Mouse (Mus musculus): ENCODE measurements around the gene Tbc1d7. TPM values are rescaled to one million over a fixed set of nuclear protein-coding genes. Genes with fewer than 3 reads are reported as not detected.

Gene Tbc1d7
- polyA plus RNA-seq, 1 experiment from 2014 or later, result 12.9 TPM

GRCm38 (mm10) chr13:43215994-43216706 lies 44.8 kb upstream of the Tbc1d7 start:
- DNase-seq, result no peak
- 67% methylated on average over 9 of the region's 9 CpGs for WGBS (ENCODE audit: insufficient replicate concordance)
- TF ChIP-seq CTCF (IDR thresholded peaks at IDR 0.05; ENCODE audit: low read depth) (no peak), EP300 (IDR thresholded peaks at IDR 0.05; ENCODE audit: low read depth) (no peak)

GRCm38 (mm10) chr13:43215144-43215993 lies 44.1 kb upstream of the Tbc1d7 start:
- 16% methylated on average over 18 of the region's 19 CpGs for WGBS (ENCODE audit: insufficient replicate concordance)
- H3K27me3 ChIP-seq (ENCODE audit: insufficient read depth, low read length), result no peaks in the 10 kb centered on the region
- H3K9me3 ChIP-seq (ENCODE audit: low read length), result no peaks in the 10 kb centered on the region
- H3K27ac ChIP-seq (ENCODE audit: low read depth), result peak overlapping the region; percentile 80
- TF ChIP-seq EP300 (IDR thresholded peaks at IDR 0.05; ENCODE audit: low read depth) (no peak), CTCF (IDR thresholded peaks at IDR 0.05; ENCODE audit: low read depth) (no peak)
- H3K9ac ChIP-seq (replicated peaks), result no peak overlapping the region
- H3K4me2 ChIP-seq (ENCODE audit: low read depth, low read length), result peak overlapping the region; percentile 49
- no peak overlapping the region for H3K4me3 ChIP-seq (ENCODE audit: low read depth, low read length)
- H3K4me1 ChIP-seq (ENCODE audit: insufficient read depth), result peaks cover 60% of the 10 kb centered on the region
- peak; percentile 57 for ATAC-seq
- H3K36me3 ChIP-seq (replicated peaks; ENCODE audit: insufficient read depth, low read length), result no peaks in the 10 kb centered on the region
- DNase-seq, result peak; percentile 62

More at GRCm38 (mm10) chr13:43215994-43216706, 44.8 kb upstream of the Tbc1d7 start:
- no peaks in the 10 kb centered on the region for H3K36me3 ChIP-seq (replicated peaks; ENCODE audit: insufficient read depth, low read length)
- peaks cover 52% of the 10 kb centered on the region for H3K4me1 ChIP-seq (ENCODE audit: insufficient read depth)
- peak overlapping the region; percentile 11; the same call in 1 of the 2 replicates for H3K4me2 ChIP-seq (ENCODE audit: low read depth, low read length)
- H3K27me3 ChIP-seq (ENCODE audit: insufficient read depth, low read length), result no peaks in the 10 kb centered on the region
- peak; percentile 38 for ATAC-seq
- no peak overlapping the region for H3K4me3 ChIP-seq (ENCODE audit: low read depth, low read length)
- H3K9me3 ChIP-seq (ENCODE audit: low read length), result no peaks in the 10 kb centered on the region
- peak overlapping the region; percentile 80 for H3K27ac ChIP-seq (ENCODE audit: low read depth)
- H3K9ac ChIP-seq (replicated peaks), result no peak overlapping the region

GRCm38 (mm10) chr13:43212338-43212737 lies 41.0 kb upstream of the Tbc1d7 start:
- Histone ChIP-seq H3K4me3 (ENCODE audit: low read depth, low read length) (no peak overlapping the region), H3K36me3 (replicated peaks; ENCODE audit: insufficient read depth, low read length) (no peaks in the 10 kb centered on the region), H3K4me1 (ENCODE audit: insufficient read depth) (peaks cover 63% of the 10 kb centered on the region), H3K9me3 (ENCODE audit: low read length) (no peaks in the 10 kb centered on the region), H3K4me2 (ENCODE audit: low read depth, low read length) (no peak overlapping the region), H3K27ac (ENCODE audit: low read depth) (peak overlapping the region; percentile 25; the same call in 1 of the 2 replicates), H3K9ac (replicated peaks) (no peak overlapping the region), H3K27me3 (ENCODE audit: insufficient read depth, low read length) (no peaks in the 10 kb centered on the region)
- peak; percentile 32 for ATAC-seq
- TF ChIP-seq CTCF (IDR thresholded peaks at IDR 0.05; ENCODE audit: low read depth), result no peak
- no peak for TF ChIP-seq EP300 (IDR thresholded peaks at IDR 0.05; ENCODE audit: low read depth)
- DNase-seq, result no peak
- WGBS (ENCODE audit: insufficient replicate concordance), result 33% methylated on average over 7 of the region's 7 CpGs

GRCm38 (mm10) chr13:43210956-43211355 lies 39.7 kb upstream of the Tbc1d7 start:
- no peak for ATAC-seq
- Histone ChIP-seq H3K9ac (replicated peaks) (no peak overlapping the region), H3K36me3 (replicated peaks; ENCODE audit: insufficient read depth, low read length) (no peaks in the 10 kb centered on the region), H3K27ac (ENCODE audit: low read depth) (0 out of 2 replicates have a peak overlapping the region, but pooled peaks have one; percentile 84), H3K4me2 (ENCODE audit: low read depth, low read length) (no peak overlapping the region), H3K27me3 (ENCODE audit: insufficient read depth, low read length) (no peaks in the 10 kb centered on the region), H3K4me3 (ENCODE audit: low read depth, low read length) (no peak overlapping the region), H3K4me1 (ENCODE audit: insufficient read depth) (peaks cover 55% of the 10 kb centered on the region), H3K9me3 (ENCODE audit: low read length) (no peaks in the 10 kb centered on the region)
- no peak for TF ChIP-seq CTCF (IDR thresholded peaks at IDR 0.05; ENCODE audit: low read depth)
- TF ChIP-seq EP300 (IDR thresholded peaks at IDR 0.05; ENCODE audit: low read depth), result no peak
- 77% methylated on average over 5 of the region's 5 CpGs for WGBS (ENCODE audit: insufficient replicate concordance)
- DNase-seq, result no peak

GRCm38 (mm10) chr13:43209560-43209959 lies 38.3 kb upstream of the Tbc1d7 start:
- no peak overlapping the region for H3K9ac ChIP-seq (replicated peaks)
- no peaks in the 10 kb centered on the region for H3K27me3 ChIP-seq (ENCODE audit: insufficient read depth, low read length)
- ATAC-seq, result peak; percentile 49
- no peaks in the 10 kb centered on the region for H3K9me3 ChIP-seq (ENCODE audit: low read length)
- H3K36me3 ChIP-seq (replicated peaks; ENCODE audit: insufficient read depth, low read length), result no peaks in the 10 kb centered on the region
- peaks cover 48% of the 10 kb centered on the region for H3K4me1 ChIP-seq (ENCODE audit: insufficient read depth)
- peak overlapping the region; percentile 60 for H3K4me2 ChIP-seq (ENCODE audit: low read depth, low read length)
- peak; percentile 62 for DNase-seq
- peak overlapping the region; percentile 84 for H3K27ac ChIP-seq (ENCODE audit: low read depth)
- 36% methylated on average over 5 of the region's 5 CpGs for WGBS (ENCODE audit: insufficient replicate concordance)
- TF ChIP-seq EP300 (IDR thresholded peaks at IDR 0.05; ENCODE audit: low read depth) (peak; percentile 73), CTCF (IDR thresholded peaks at IDR 0.05; ENCODE audit: low read depth) (no peak)
- H3K4me3 ChIP-seq (ENCODE audit: low read depth, low read length), result no peak overlapping the region

GRCm38 (mm10) chr13:43208914-43209439 lies 37.7 kb upstream of the Tbc1d7 start:
- H3K36me3 ChIP-seq (replicated peaks; ENCODE audit: insufficient read depth, low read length), result no peaks in the 10 kb centered on the region

More at GRCm38 (mm10) chr13:43208914-43209439, 37.7 kb upstream of the Tbc1d7 start:
- H3K9me3 ChIP-seq (ENCODE audit: low read length), result no peaks in the 10 kb centered on the region
- H3K4me1 ChIP-seq (ENCODE audit: insufficient read depth), result peaks cover 46% of the 10 kb centered on the region
- H3K9ac ChIP-seq (replicated peaks), result 0 out of 2 replicates have a peak overlapping the region, but pooled peaks have one; percentile 22
- 14% methylated on average over 16 of the region's 16 CpGs for WGBS (ENCODE audit: insufficient replicate concordance)
- DNase-seq, result peak; percentile 67
- no peak overlapping the region; the same call in 1 of the 2 replicates for H3K4me3 ChIP-seq (ENCODE audit: low read depth, low read length)
- H3K4me2 ChIP-seq (ENCODE audit: low read depth, low read length), result peak overlapping the region; percentile 60
- no peaks in the 10 kb centered on the region for H3K27me3 ChIP-seq (ENCODE audit: insufficient read depth, low read length)
- peak; percentile 85 for ATAC-seq
- no peak; the same call in 1 of the 2 replicates for TF ChIP-seq CTCF (IDR thresholded peaks at IDR 0.05; ENCODE audit: low read depth)
- peak; percentile 82 for TF ChIP-seq EP300 (IDR thresholded peaks at IDR 0.05; ENCODE audit: low read depth)
- peak overlapping the region; percentile 84 for H3K27ac ChIP-seq (ENCODE audit: low read depth)
